Mouse (Mus musculus) lung, postnatal 14 days (tissue): Measurements from ENCODE around the gene Ecm2.

Experiments used
- DNase-seq: peaks from one replicate; pipeline ENCODE4 v3.0.0; 2021

Gene Ecm2

DNA sequence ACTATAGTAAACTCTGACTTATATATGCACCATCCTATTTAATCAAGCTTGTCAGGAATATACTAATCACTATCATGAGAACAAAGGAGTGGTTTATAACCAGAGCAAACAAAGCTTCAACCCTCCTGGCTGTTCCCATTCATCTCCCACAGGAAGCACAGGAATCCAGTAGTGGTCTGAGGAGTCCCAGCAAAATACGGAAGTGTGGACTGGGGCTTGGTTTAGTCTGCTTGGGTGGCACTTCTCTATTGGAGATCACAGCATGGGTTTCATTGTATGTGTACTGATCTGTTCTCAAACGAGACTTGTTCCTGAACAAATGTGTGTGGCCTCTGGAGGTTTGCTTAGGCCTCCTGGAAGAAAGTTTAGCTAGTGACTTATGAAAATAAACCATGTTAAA lies 14.2 kb downstream of the Ecm2 start:
- no peak for DNase-seq

DNA sequence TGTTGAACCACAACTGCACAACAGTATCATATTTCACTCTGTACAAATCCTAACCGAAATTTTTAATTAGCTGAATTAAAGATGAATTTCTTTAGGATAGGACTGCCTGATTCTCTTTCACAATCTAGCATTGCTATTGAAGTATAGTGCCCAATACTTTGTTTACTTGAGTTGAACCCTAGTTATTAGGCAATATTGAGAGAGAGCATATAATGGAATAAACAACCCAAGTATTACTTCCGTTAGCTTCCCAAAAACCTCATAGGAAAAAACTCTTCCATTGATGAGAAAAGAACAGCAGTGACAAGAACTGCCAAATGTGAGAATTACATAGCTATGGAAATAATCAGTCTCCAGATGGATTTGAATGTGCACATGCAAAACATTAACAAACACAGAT lies 21.6 kb downstream of the Ecm2 start:
- DNase-seq = no peak

DNA sequence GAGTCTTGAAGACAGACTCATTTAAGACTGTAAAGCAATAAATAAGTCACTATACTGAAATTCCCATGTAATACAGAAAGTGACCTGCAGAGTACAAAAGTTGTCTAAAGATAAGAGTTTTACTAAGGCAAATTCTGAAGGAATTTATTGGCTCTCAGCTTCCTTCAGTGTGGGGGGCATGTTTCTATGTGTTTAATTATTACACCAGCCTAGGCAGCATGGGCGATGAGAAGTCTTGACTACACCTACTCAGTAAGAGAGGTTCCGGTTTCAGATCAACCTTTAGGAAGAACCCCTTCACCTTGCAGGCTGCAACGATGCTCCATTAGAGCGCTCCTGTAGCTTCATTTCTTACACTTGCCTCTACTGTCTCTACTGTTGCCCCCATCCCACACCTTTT lies 26.0 kb downstream of the Ecm2 start:
- no peak for DNase-seq

DNA sequence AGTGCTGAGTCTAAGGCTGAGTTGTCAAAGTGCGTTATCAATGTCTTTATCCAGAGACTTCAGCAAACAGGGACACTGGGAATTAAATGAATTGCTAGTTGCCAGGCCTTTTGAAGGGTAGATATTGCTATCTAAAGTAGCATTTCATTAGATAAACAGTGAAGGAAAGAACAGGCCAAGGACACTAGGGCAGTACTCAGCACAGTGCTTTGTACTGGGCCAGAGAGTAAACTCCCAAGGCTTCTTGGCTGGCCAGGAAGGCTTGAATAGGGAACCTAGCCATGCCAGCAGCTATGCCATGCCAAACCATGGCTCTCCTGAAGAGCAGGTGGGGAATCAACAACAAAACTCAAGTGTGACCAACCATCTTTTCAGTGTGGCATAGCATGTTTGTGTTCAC lies 32.3 kb downstream of the Ecm2 start:
- DNase-seq = no peak

DNA sequence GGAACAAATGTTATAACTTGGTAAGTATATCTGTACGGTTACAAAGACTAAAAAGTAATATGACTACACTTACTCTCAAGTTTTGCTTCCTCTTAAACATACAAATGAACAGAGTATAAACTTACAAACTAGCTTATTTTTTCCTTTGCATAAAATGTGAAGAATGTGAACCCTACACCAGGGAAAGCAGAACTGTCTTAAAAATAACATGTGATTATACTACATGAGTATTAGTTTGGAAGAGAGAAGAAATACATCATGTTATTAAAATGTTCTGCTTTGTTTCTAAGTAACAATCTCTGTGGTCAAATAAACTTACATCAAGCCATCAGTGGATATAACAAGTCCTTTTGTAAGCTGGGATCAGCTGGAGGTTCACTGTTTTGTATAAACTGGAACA lies 34.1 kb downstream of the Ecm2 start:
- DNase-seq = no peak

DNA sequence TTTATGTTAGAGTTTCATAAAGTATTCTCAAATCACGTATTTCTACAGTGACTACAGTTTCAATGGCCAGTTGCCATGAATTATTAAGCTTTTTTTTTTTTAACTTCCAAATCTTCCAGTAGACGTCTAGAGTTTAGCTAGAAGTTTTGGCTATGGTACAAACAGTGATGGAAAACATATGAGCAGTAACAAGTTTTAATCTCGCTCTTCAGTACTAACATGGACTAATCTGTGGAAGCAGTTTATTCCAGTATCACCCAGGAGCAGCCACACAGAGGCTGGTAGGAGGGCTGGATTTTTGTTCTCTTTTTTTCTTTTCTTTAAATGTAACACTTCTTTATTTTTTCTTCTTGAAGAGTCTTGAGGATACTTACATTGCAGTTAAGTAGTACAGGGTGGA lies 39.7 kb downstream of the Ecm2 start, which contains the start of gene Aspn:
Gene Aspn, plus strand, starts transcription at position 165 of the 400 bp plus-strand sequence.
- no peak for DNase-seq

DNA sequence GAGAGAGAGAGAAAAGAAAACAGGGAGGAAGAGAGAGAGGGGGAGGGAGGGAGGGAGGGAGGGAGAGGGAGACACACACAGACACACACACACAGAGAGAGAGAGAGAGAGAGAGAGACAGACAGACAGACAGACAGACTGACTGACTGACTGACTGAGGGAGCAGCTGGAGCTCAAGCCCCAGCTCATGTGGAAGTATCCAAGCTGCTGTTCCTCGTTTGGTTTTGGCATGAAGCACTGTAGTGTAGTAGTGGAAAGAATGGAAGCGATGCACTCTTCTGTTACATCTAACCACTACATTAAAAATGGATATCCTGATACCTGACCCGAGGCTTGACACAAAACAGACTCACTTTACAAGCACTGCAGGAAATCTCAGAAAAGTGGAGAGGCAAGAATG lies 41.0 kb downstream of the Ecm2 start:
- DNase-seq = no peak

DNA sequence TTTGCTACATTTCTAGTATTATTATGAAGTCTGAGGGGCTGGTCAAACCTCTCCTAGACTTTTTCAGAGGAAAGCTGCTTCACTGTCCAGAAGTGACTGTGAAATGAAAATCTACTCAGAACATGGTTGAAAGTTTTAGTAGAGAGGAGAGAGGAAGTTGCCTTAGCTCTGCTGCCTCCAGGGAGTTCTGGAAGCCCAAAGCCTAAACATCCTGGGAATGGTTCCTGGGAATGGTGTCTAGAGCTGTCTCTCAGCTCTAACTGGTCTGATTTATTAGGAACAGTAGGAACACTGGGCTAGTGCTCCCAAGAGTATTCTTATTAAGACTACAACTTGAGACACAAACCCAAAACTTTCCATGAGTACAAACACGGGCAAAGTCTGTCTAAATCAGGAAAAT lies 41.9 kb downstream of the Ecm2 start:
- DNase-seq = peak; percentile 13

DNA sequence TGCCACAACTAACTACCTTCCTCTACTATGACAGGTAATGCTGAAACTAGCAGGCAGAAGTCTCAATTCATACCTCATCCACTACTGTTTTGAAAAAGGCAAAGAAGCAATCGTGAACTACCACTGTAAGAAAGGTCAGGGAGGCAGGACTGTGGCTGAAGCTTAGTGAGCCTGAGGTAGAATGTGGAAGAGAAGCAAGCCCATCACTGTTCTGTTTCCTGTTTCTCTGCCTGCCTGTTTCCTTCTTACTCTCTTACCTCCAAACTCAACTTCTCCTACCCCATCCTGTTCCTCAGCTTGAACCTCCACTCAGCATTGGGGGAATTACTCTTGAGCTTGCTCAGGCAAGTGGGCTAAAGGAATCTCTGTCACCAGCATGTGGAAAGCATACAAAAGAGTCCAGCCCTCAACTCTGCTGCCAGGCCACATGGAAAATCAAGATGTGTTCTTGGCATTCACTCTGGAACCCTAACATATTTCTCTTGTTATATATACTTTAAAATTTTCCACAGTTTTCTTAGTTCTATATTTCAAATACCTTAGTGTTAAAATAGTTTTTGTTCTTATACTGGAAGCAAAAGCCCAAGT lies 43.0 kb downstream of the Ecm2 start:
- DNase-seq = no peak

DNA sequence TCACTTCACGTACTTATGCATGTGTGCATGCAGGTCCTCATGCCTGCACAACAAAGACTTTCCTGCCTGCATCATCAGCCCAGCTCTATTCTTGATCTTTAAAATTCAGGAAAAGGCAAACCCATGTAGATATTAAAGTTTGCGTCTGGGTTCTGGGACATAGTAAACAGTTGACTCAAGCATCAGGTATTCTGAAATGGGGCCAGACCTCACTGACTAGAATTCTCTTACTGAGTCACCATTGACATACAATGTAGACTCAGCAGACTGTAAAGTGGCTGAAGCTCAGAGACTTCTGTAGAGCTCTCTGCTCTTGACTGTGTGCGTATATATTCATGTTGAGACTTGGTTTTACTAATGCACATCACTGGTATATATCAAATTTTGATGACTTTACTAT lies 45.0 kb downstream of the Ecm2 start:
- no peak for DNase-seq

DNA sequence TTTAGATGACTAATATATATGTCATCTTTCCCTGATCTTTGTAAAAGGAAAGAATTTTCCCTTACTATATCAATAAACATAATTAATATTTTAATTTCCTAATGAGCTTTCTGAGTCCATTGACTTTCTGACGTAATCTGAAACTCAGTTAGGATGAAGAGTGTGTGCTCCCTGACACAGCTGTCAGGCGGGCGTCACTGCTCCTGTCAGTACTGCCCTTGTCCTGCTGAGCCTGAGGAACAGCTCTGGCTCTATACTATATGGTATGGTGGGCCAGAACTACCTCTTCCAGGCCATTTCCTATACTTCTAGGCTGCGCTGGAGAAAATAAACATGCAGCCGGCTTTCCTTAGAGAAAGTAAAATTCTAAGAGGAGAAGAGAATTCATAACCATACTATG lies 49.9 kb downstream of the Ecm2 start:
- DNase-seq = no peak

DNA sequence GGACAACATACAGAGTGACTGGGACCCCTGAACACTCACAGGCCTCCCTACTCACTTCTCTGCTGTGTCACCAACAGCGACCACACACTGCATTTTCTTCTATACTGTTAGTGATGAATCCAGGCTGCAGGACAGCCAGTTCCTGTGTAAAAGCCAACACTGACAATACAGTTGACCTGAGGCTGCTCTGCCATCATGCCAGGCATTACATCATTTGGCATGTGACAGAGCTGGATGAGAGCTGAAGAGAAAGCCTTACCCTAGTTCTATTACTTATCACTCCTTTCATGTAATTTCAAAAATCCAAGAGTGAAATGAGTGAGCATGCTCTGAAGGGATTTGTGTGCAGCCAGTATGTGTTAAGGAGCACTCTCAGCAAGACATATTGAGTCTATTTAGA lies 51.6 kb downstream of the Ecm2 start:
- DNase-seq = peak; percentile 11

DNA sequence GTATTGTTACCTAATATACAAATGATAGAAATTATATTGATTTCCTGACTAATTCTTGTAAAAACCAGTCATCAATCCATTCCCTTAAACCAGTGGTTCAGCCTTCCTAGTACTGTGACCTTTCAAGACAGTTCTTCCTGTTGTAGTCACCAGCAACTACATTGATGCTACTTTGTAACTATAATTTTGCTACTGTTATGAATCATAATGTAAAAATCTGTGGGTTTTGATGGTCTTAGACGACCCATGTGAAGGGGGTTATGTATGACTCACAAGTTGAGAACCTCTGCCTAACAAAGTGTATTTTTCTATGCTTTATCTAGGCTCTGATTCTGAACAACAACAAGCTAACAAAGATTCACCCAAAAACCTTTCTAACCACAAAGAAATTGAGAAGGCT lies 52.3 kb downstream of the Ecm2 start:
- no peak for DNase-seq

DNA sequence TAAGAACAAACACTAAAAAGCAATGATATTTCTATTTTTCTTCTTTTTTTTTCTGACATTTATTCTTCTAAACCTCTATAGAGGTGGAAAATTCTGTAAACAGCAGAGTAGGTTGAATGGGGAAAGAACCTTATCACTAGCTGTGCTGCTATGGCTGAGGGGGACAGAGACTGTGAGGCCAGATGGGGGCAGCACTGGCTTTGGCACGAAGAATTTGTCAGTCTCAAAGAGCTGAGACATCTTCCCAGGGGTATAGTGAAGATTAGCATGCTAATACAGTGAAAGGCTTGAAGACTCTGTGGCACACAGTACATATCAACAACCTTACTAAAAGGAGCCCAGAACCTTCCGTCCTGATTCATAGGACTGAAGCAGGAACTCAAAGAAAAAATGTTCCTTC lies 54.6 kb downstream of the Ecm2 start:
- peak; percentile 62 for DNase-seq

DNA sequence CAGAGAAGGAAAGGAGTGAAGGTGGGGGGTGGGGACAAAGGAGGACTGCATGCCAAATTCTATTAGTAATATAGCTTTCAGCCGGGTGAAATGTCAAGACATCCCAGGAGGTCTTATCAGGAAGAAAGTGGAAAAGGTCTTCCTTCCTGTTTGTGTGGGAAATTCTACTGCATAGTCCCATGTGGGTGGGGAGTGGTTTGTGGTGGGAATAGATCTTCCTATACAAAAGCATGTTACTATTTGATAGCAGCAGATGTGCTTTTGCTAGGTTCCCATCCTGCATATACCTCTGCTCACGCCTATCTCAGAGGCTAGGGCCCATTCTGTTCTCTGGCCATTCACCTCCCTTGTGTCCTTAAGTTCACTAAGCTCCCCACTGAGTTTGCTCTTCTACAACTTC lies 56.3 kb downstream of the Ecm2 start:
- no peak for DNase-seq

DNA sequence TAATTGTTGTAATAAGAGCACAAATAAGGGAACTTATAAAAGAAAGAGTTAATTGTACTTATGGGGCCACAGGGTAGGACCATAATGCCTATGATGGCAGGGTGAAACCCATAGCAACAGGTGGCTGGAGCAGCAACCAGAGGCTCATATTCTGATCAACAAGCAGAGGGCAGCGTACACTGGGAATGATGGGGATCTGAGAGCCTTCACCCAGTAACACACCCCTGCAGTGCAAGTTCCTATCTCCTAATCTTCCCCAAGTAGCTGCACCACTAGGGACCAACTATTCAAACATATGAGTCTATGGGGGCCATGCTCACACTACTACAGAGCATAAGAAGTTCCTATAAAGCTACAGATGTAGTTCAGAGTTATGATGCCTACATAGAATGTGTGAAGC lies 59.7 kb downstream of the Ecm2 start:
- DNase-seq = no peak

DNA sequence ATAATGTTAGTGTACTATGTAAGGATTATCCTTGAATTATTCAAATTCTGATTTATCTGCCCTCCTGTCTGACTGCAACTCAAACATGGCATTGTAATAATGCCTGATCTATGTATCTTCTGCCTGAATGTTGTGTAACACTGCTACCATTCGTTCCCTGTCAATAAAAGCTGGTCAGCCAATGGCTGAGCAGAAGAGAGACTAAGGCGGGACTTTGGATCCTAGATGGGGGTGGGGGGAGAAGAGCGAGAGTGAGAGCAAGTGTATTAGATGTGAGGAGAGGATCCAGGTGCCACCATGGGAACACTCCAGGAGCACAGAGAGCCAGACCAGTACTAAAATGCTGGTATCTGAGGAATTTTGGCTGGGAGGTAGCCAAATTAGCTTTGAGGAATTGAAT lies 65.8 kb downstream of the Ecm2 start:
- DNase-seq = no peak

DNA sequence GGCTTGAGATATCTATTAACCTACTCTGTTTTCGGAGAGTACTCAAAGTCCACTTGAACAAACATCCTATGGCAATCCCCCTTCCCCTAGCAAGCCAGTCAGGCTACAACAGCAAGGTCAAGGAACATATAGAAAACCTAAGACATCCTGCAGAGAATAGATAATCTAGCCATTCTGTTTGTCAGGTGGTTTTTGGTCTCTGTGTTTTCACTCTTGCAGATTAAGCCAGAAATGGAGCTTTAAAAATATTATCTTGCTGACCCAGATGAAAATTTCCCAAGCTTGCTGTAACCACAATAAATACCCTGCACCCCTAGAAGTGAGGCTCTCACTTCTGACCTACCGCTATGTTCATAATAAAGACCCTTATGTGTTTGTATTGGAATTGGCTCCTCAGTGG lies 66.8 kb downstream of the Ecm2 start:
- no peak for DNase-seq

DNA sequence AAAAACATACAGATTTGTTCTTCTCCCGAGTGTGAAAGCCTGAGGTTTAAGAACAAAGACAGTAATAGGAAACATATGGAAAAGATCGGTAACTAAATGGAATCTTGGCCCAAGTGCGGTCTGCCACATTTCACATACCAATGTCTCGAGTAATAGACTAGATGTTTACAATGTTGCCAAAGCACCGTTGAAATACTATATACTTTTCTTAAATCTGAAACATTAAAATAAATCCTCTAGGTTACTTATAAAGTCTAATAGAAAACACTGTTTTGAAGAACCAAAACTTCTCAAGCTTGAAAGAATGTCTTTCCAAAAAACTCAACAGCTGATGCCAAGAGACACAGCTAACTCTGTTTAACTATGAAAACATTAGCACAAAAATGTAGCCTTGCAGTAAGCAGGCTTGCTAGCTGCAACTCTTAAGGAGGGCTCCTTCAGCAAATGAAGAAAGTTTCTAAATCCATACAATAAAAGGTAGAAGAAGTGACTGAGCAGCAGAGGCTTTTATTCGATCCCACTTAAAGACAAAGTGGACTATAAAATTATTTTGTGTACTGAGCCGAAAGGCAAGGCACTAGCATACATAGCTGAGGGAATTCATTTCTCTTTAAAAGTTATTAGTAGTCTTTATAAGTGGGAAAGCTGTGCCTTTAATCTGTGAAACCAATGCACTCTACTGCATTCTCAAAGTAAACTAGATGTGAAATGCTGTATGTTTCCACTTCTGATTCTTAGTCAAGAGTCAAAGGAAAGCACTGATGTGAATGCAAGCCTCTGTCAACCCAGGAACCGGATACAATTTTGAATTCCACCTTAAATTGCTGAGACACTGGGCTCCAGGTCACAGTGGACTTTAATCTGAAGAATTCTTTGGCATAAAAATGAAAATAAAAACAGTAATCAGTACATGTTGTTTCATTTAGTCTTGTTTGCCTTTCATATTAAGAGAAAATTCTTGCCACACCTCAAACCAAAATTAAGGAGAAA lies 77.2 kb downstream of the Ecm2 start, which contains the start of gene Omd:
Gene Omd, plus strand, starts transcription at position 922 of the 990 bp plus-strand sequence.
- DNase-seq = no peak
